Mouse (Mus musculus): Measurements from ENCODE around the gene Bax.

DNA sequence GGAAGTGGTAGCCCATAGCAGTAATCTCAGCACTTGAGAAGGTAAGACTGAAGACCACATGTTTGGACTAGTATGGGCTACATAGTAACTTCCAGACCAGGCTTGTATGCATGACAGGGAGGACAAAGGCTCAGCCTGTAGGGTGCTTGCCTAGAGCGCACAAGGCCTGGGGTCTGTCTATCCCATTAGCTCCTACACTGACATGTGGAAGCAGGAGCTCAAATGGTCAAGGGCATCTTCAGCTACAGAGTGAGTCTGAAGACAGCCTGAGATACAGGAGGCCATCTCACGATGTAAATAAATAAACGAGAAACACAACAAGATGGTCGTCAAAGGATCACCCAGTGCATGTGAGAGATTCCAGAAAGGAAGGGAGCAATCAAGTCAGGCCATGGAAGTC is 4.4 kb downstream of the Bax start:
- TF ChIP-seq CTCF (IDR thresholded peaks at IDR 0.05; ENCODE audit: low read depth, low read length) = no peak
- TF ChIP-seq POLR2A (IDR thresholded peaks at IDR 0.05; ENCODE audit: extremely low read depth, insufficient read depth, low read length) = no peak

Measured in liver, adult 2 months (tissue).